Mouse (Mus musculus): ENCODE measurements at regions not wholly inside any gene's neighbourhood (a gene's known extent, or its start where the extent isn't known, plus 50 kb on each side); places are given as distances from the start of the nearest gene placed in this dataset.

GRCm38 (mm10) chr13:54892572-54892971 lies 56.6 kb upstream of the Unc5a start:
- no peak for TF ChIP-seq CTCF (IDR thresholded peaks at IDR 0.05; ENCODE audit: borderline replicate concordance, control insufficient read depth, extremely low read depth, insufficient read depth, low read length, poor library complexity)
- TF ChIP-seq POLR2A (IDR thresholded peaks at IDR 0.05; ENCODE audit: control insufficient read depth, extremely low read depth, insufficient read depth, low read length, poor library complexity) = no peak
